Mouse (Mus musculus) limb, embryonic 10.5 days (tissue): ENCODE data around the gene Fblim1. TPM values are rescaled to one million over a fixed set of nuclear protein-coding genes. Genes with fewer than 3 reads are reported as not detected.

Source experiments
- DNase-seq: peaks from one replicate; pipeline ENCODE4 v3.0.0-alpha.2; 2017; ENCODE audit warnings: low spot score
- H3K27ac ChIP-seq: fragments of 300-500 bp; sonication (generic); 2 replicates; pipeline ENCODE4 v1.5.1; 2016; ENCODE audit warnings: mild to moderate bottlenecking
- H3K27me3 ChIP-seq: fragments of 300-500 bp; sonication (generic); 2 replicates; pipeline ENCODE4 v1.6.1; 2016; ENCODE audit warnings: low read depth, mild to moderate bottlenecking; ENCODE audit not compliant: poor library complexity, severe bottlenecking
- H3K36me3 ChIP-seq: fragments of 300-500 bp; sonication (generic); 2 replicates; pipeline ENCODE4 v1.6.1; 2016; ENCODE audit warnings: mild to moderate bottlenecking, moderate library complexity
- H3K4me1 ChIP-seq: fragments of 300-500 bp; sonication (generic); 2 replicates; pipeline ENCODE4 v1.6.1; 2016
- H3K4me3 ChIP-seq: fragments of 300-500 bp; sonication (generic); 2 replicates; pipeline ENCODE4 v1.5.1; 2016; ENCODE audit warnings: mild to moderate bottlenecking, moderate library complexity
- H3K9me3 ChIP-seq: fragments of 300-500 bp; sonication (generic); replicated peaks from 2 replicates; pipeline ENCODE4 v1.6.1; 2016; ENCODE audit warnings: mild to moderate bottlenecking
- WGBS: fragments of 180-500 bp; shearing (Covaris S2); methylation state at CpG from one replicate; pipeline ENCODE4 v1.1.7; 2016; 5-methylcytosine and 5-hydroxymethylcytosine counted together
- polyA plus RNA-seq: library from polyadenylated mRNA; unstranded; fragments of >200 nt; fragmentation: Nextera tagmentation; extraction: Ambion mirVana; gene quantifications from 2 replicates; pipeline ENCODE4 v1.2.1, GENCODE M21; 2016

Gene Fblim1
- 58.6 and 77.7 TPM in 2 replicates for polyA plus RNA-seq

- H3K27me3 ChIP-seq: no peaks in the 10 kb centered on the region
- no peak within 1 kb of the TSS for H3K4me3 ChIP-seq
- WGBS: 85% methylated on average over 11 of the region's 11 CpGs
- H3K36me3 ChIP-seq: no peaks in the 10 kb centered on the region
- DNase-seq: no peak
- H3K4me1 ChIP-seq: 0 out of 2 replicates have a peak, but pooled peaks cover 16% of the 10 kb centered on the region
- H3K27ac ChIP-seq: no peak within 1 kb of the TSS
- no peaks in the 10 kb centered on the region for H3K9me3 ChIP-seq
Observed at GRCm38 (mm10) chr4:141605861-141606260, at the start of gene Fblim1. Gene Fblim1, minus strand, starts transcription at chr4:141606096.

GRCm38 (mm10) chr4:141654509-141654908 is 48.6 kb upstream of the Fblim1 start:
- peaks cover 8% of the 10 kb centered on the region for H3K4me1 ChIP-seq
- H3K9me3 ChIP-seq: no peaks in the 10 kb centered on the region
- H3K27ac ChIP-seq: no peak overlapping the region
- H3K4me3 ChIP-seq: no peak overlapping the region
- WGBS: 94% methylated on average over 6 of the region's 6 CpGs
- H3K27me3 ChIP-seq: no peaks in the 10 kb centered on the region
- no peak for DNase-seq
- peaks cover 69% of the 10 kb centered on the region for H3K36me3 ChIP-seq

GRCm38 (mm10) chr4:141653813-141654212 is 47.9 kb upstream of the Fblim1 start:
- no peak for DNase-seq
- no peak overlapping the region for H3K4me3 ChIP-seq
- H3K9me3 ChIP-seq: no peaks in the 10 kb centered on the region
- peaks cover 5% of the 10 kb centered on the region; the same call in 1 of the 2 replicates for H3K4me1 ChIP-seq
- no peaks in the 10 kb centered on the region for H3K27me3 ChIP-seq
- H3K27ac ChIP-seq: no peak overlapping the region
- H3K36me3 ChIP-seq: peaks cover 70% of the 10 kb centered on the region
- 95% methylated on average over 13 of the region's 13 CpGs for WGBS

GRCm38 (mm10) chr4:141653044-141653443 is 47.1 kb upstream of the Fblim1 start:
- no peaks in the 10 kb centered on the region for H3K27me3 ChIP-seq
- no peak overlapping the region for H3K27ac ChIP-seq
- DNase-seq: no peak
- WGBS: 89% methylated on average over 8 of the region's 8 CpGs
- H3K9me3 ChIP-seq: no peaks in the 10 kb centered on the region
- peaks cover 4% of the 10 kb centered on the region; the same call in 1 of the 2 replicates for H3K4me1 ChIP-seq
- no peak overlapping the region for H3K4me3 ChIP-seq
- peaks cover 72% of the 10 kb centered on the region for H3K36me3 ChIP-seq

- no peak overlapping the region for H3K4me3 ChIP-seq
- H3K9me3 ChIP-seq: 0 out of 2 replicates have a peak, but pooled peaks cover 2% of the 10 kb centered on the region
- H3K36me3 ChIP-seq: peaks cover 73% of the 10 kb centered on the region
- peaks cover 4% of the 10 kb centered on the region; the same call in 1 of the 2 replicates for H3K4me1 ChIP-seq
- 88% methylated on average over 10 of the region's 10 CpGs for WGBS
- no peak for DNase-seq
- no peak overlapping the region for H3K27ac ChIP-seq
- H3K27me3 ChIP-seq: no peaks in the 10 kb centered on the region
Observed at GRCm38 (mm10) chr4:141651944-141652343, 46.0 kb upstream of the Fblim1 start.

- H3K27ac ChIP-seq: no peak overlapping the region
- no peak for DNase-seq
- WGBS: 92% methylated on average over 6 of the region's 6 CpGs
Observed at GRCm38 (mm10) chr4:141651286-141651685, 45.4 kb upstream of the Fblim1 start.

GRCm38 (mm10) chr4:141649244-141649643 is 43.3 kb upstream of the Fblim1 start:
- Histone ChIP-seq H3K36me3 (peaks cover 57% of the 10 kb centered on the region), H3K4me3 (no peak overlapping the region), H3K27ac (0 out of 2 replicates have a peak overlapping the region, but pooled peaks have one; percentile 0), H3K9me3 (0 out of 2 replicates have a peak, but pooled peaks cover 2% of the 10 kb centered on the region), H3K27me3 (no peaks in the 10 kb centered on the region), H3K4me1 (no peaks in the 10 kb centered on the region)
- 88% methylated on average over 6 of the region's 6 CpGs for WGBS
- DNase-seq: no peak

More at GRCm38 (mm10) chr4:141651286-141651685, 45.4 kb upstream of the Fblim1 start:
- H3K36me3 ChIP-seq: peaks cover 71% of the 10 kb centered on the region
- 0 out of 2 replicates have a peak, but pooled peaks cover 2% of the 10 kb centered on the region for H3K9me3 ChIP-seq
- H3K4me1 ChIP-seq: peaks cover 4% of the 10 kb centered on the region; the same call in 1 of the 2 replicates
- no peaks in the 10 kb centered on the region for H3K27me3 ChIP-seq
- H3K4me3 ChIP-seq: no peak overlapping the region

GRCm38 (mm10) chr4:141648262-141648661 is 42.4 kb upstream of the Fblim1 start:
- peaks cover 47% of the 10 kb centered on the region for H3K36me3 ChIP-seq
- WGBS: 91% methylated on average over 5 of the region's 5 CpGs
- DNase-seq: no peak
- H3K4me3 ChIP-seq: no peak overlapping the region
- no peaks in the 10 kb centered on the region for H3K4me1 ChIP-seq
- 0 out of 2 replicates have a peak, but pooled peaks cover 2% of the 10 kb centered on the region for H3K9me3 ChIP-seq
- H3K27me3 ChIP-seq: no peaks in the 10 kb centered on the region
- no peak overlapping the region for H3K27ac ChIP-seq

GRCm38 (mm10) chr4:141647187-141647586 is 41.3 kb upstream of the Fblim1 start:
- DNase-seq: no peak
- Histone ChIP-seq H3K9me3 (0 out of 2 replicates have a peak, but pooled peaks cover 2% of the 10 kb centered on the region), H3K4me3 (no peak overlapping the region), H3K36me3 (peaks cover 48% of the 10 kb centered on the region), H3K4me1 (no peaks in the 10 kb centered on the region), H3K27ac (no peak overlapping the region), H3K27me3 (no peaks in the 10 kb centered on the region)
- 89% methylated on average over 3 of the region's 3 CpGs for WGBS

- no peaks in the 10 kb centered on the region for H3K4me1 ChIP-seq
- no peak overlapping the region for H3K4me3 ChIP-seq
- peaks cover 49% of the 10 kb centered on the region for H3K36me3 ChIP-seq
- no peak for DNase-seq
- H3K9me3 ChIP-seq: 0 out of 2 replicates have a peak, but pooled peaks cover 2% of the 10 kb centered on the region
- 95% methylated on average over 8 of the region's 8 CpGs for WGBS
- H3K27ac ChIP-seq: no peak overlapping the region
- no peaks in the 10 kb centered on the region for H3K27me3 ChIP-seq
Observed at GRCm38 (mm10) chr4:141645988-141646387, 40.1 kb upstream of the Fblim1 start.

- no peak overlapping the region for H3K27ac ChIP-seq
- peaks cover 58% of the 10 kb centered on the region for H3K36me3 ChIP-seq
- no peak for DNase-seq
Observed at GRCm38 (mm10) chr4:141643118-141643855, 37.4 kb upstream of the Fblim1 start.

GRCm38 (mm10) chr4:141641961-141642811 is 36.3 kb upstream of the Fblim1 start:
- Histone ChIP-seq H3K4me1 (peaks cover 4% of the 10 kb centered on the region), H3K4me3 (no peak overlapping the region), H3K9me3 (0 out of 2 replicates have a peak, but pooled peaks cover under 1% of the 10 kb centered on the region), H3K27me3 (no peaks in the 10 kb centered on the region), H3K36me3 (peaks cover 60% of the 10 kb centered on the region), H3K27ac (no peak overlapping the region)
- 91% methylated on average over 25 of the region's 25 CpGs for WGBS
- no peak for DNase-seq

More at GRCm38 (mm10) chr4:141643118-141643855, 37.4 kb upstream of the Fblim1 start:
- 88% methylated on average over 7 of the region's 7 CpGs for WGBS
- H3K27me3 ChIP-seq: no peaks in the 10 kb centered on the region
- H3K4me3 ChIP-seq: no peak overlapping the region
- no peaks in the 10 kb centered on the region for H3K4me1 ChIP-seq
- 0 out of 2 replicates have a peak, but pooled peaks cover 2% of the 10 kb centered on the region for H3K9me3 ChIP-seq
